Mouse (Mus musculus) embryonic stem cell, embryonic (primary cell): Measurements from ENCODE around the gene Arhgap23.

Experiments used
- CTCF ChIA-PET, 4 experiments: fragments of 300-600 bp in 2 of 4; fragments of 350-600 bp in 2 of 4; sonication (Branson Sonifier 250); formaldehyde crosslinking; loops; one replicate each; lab custom pipeline; 2022; ENCODE audit warnings: inconsistent platforms in 2 of 4; lab: Charles Lee
- POLR2A ChIA-PET, 4 experiments: fragments of 300-600 bp in 2 of 4; fragments of 350-600 bp in 2 of 4; sonication (Branson Sonifier 250); formaldehyde crosslinking; loops; one replicate each; lab custom pipeline; 2022; ENCODE audit warnings: antibody characterized with exemption in 4 of 4, inconsistent platforms in 1 of 4; lab: Charles Lee

Arhgap23 gene

GRCm38 (mm10) chr11:97542171-97543150 lies 127.1 kb downstream of the Arhgap23 start:
- CTCF ChIA-PET: interaction anchor here in 3 of 4 experiments (0.6 to 1.8 kb wide), 7 partner anchors 11 to 830 kb away, joined by 3 to 9 read pairs (median 6); no protein-coding TSS in a partner anchor
- POLR2A ChIA-PET: interaction anchor here in 2 of 4 experiments (0.7 to 1.9 kb wide), 7 partner anchors 9 to 240 kb away, joined by 3 to 10 read pairs (median 3); no protein-coding TSS in a partner anchor

- CTCF ChIA-PET: interaction anchor here (0.6 to 1.8 kb wide), 8 partner anchors 12 to 829 kb away, joined by 3 to 9 read pairs (median 4); no protein-coding TSS in a partner anchor
- POLR2A ChIA-PET: interaction anchor here in 2 of 4 experiments (0.6 to 1.9 kb wide), 11 partner anchors 8 to 239 kb away, joined by 3 to 10 read pairs (median 3); no protein-coding TSS in a partner anchor
Observed at GRCm38 (mm10) chr11:97543181-97543733, 127.9 kb downstream of the Arhgap23 start.

GRCm38 (mm10) chr11:97543883-97544282 lies 128.6 kb downstream of the Arhgap23 start:
- ChIA-PET POLR2A (interaction anchor here in 2 of 4 experiments (0.6 to 1.9 kb wide), 8 partner anchors 9 to 82 kb away, joined by 3 to 10 read pairs (median 4); no protein-coding TSS in a partner anchor), CTCF (interaction anchor here (0.6 to 1.8 kb wide), 7 partner anchors 11 to 63 kb away, joined by 3 to 8 read pairs (median 5); no protein-coding TSS in a partner anchor)

- CTCF ChIA-PET: interaction anchor here (0.5 to 2.4 kb wide), 23 partner anchors 8 to 391 kb away, joined by 3 to 8 read pairs (median 4); no protein-coding TSS in a partner anchor
- POLR2A ChIA-PET: interaction anchor here (0.5 to 1.9 kb wide), 31 partner anchors 9 to 1480 kb away, joined by 3 to 13 read pairs (median 4); no protein-coding TSS in a partner anchor
Observed at GRCm38 (mm10) chr11:97545808-97546560, 130.7 kb downstream of the Arhgap23 start.

- POLR2A ChIA-PET: interaction anchor here in 3 of 4 experiments (0.7 to 1.9 kb wide), 8 partner anchors 10 to 146 kb away, joined by 3 to 13 read pairs (median 5); no protein-coding TSS in a partner anchor
- CTCF ChIA-PET: interaction anchor here in 2 of 4 experiments (0.6 to 2.4 kb wide), 5 partner anchors 10 to 29 kb away, joined by 3 to 8 read pairs (median 7); no protein-coding TSS in a partner anchor
Observed at GRCm38 (mm10) chr11:97546804-97547411, 131.6 kb downstream of the Arhgap23 start.

- POLR2A ChIA-PET: interaction anchor here in 1 of 4 experiments (1.0 to 1.2 kb wide), 2 partner anchors 16 to 47 kb away, joined by 3 read pairs; no protein-coding TSS in a partner anchor
Observed at GRCm38 (mm10) chr11:97547957-97548706, 132.8 kb downstream of the Arhgap23 start.

GRCm38 (mm10) chr11:97548757-97549156 lies 133.4 kb downstream of the Arhgap23 start:
- ChIA-PET POLR2A (interaction anchor here in 3 of 4 experiments (0.5 to 1.2 kb wide), 5 partner anchors 11 to 58 kb away, joined by 3 read pairs; partner anchors contain the start of gene Srcin1 (in 1 of the 3)), CTCF (interaction anchor here in 3 of 4 experiments (1.0 to 1.5 kb wide), 5 partner anchors 8 to 59 kb away, joined by 3 to 6 read pairs (median 3); no protein-coding TSS in a partner anchor)

More at GRCm38 (mm10) chr11:97547957-97548706, 132.8 kb downstream of the Arhgap23 start:
- CTCF ChIA-PET: interaction anchor here in 3 of 4 experiments (1.0 to 1.5 kb wide), 5 partner anchors 9 to 59 kb away, joined by 3 to 6 read pairs (median 3); no protein-coding TSS in a partner anchor
